Mouse (Mus musculus): ENCODE measurements around the gene Scly. TPM values are rescaled to one million over a fixed set of nuclear protein-coding genes. Genes with fewer than 3 reads are reported as not detected.
A peak's percentile ranks its signal among the peaks of the same experiment; 100 is the strongest.

The Scly gene
- 10.9 and 12.9 TPM in 2 replicates for total RNA-seq (2015)
- 15.3 and 16.8 TPM in 2 replicates for total RNA-seq (2017)

DNA sequence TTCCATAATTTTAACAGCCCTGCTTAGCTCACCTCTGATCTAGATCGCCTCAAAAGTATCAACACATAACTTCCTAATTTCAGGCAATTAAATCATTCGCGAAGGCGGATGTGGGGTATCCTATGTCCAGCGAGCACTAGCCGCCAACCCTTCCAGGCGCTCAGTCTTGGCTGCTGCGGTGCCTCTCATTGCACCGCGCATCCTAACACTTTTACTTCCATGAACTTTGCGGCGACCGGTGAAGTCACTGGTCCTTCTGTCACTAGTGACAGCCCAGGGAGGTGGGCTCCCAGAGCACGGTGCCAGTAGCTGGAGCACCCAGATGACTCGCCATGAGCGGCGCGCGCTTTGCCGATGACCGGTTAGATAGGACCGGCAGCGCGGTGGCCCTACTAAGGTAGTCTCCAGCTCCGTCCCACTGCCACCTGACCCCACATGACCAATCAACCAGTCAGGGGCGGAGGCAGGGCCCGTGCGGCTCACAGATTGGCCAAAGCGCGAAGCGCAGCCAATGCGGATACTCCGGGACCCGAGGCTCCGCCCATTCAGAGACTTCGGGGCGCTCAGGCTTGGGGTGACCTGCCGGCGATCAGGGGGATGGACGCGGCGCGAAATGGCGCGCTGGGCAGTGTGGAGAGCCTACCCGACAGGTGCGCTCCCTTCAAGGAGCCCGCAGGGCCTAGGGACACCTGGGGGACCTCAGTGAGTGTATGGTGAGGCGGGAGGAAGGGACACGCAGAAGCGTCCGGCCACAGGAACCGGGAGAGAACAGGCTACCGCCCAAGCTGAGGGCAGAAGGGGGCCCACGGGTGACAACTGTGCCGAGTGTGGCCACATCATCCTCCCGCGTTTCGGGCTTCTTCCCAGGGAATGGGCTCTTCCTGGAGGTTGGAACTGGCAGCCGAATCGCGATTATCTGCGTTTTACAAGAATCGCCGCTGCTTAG lies at the start of gene Scly:
Scly (plus strand) TSS at position 540 of the 946 bp plus-strand sequence.
- peak; percentile 97 for ATAC-seq (ENCODE audit: poor library complexity, severe bottlenecking)

DNA sequence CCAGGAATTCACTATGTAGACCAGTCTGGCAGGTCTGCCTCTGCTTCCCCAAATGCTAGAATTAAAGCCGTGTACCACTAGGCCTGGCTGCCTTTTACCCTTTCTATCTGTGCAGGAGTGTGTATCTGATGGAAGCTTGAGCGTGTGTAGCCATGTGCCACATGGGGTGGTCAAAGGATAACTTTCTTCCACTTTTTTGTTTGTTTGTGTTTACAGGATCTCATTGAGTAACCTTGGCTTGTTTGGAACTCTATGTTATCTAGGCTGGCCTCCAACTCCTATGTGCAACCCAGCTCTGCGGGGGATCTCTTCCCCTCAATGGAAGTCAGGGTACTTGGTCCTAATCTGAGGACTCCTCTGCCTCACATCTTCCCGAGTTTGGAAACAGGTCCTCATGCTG lies 49.2 kb upstream of the Scly start:
- no peak for ATAC-seq (ENCODE audit: poor library complexity, severe bottlenecking)

DNA sequence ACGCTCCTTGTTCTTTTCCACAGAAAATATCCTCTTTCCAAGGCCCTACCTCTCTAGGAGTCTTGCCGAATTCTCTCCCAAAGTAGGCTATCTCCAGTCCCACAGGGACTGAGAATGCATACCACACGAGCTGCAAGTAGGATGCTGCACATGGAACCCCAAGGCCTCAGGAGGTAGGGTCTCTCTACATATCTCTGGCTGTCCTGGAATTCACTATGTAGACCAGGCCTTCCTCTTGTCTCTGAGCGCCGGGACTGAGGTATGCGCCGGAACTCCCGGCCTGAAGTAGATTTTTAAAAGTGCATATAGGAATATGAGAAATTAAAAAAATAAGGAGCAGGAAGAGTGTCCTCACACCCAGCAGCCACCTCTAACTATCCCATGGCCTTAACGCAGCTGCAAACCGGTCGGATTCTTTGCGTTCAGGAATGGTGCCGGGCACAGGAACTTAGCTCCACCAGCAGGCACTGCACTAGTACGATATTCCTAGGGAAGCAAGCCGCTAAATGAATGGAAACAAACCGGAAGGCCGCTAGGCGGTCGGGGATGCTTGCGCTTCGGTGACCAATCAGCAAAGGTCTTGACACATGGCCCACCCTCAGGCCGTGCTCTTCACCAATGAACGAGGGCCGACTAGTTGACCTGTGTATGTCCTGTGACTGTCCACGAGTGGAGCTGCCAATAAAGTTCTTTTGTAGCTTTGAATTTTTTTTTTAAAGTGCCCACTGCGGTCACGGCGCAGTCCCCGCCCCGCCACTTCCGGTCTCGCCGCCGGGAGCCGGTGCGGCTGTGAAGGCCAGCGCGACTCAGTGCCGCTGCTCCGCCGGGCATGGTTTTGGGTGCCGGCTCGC lies 48.3 kb upstream of the Scly start, which contains the start of gene Ube2f:
Ube2f (plus strand) TSS at position 741 of the 851 bp plus-strand sequence.
- ATAC-seq (ENCODE audit: poor library complexity, severe bottlenecking): peak; percentile 94

DNA sequence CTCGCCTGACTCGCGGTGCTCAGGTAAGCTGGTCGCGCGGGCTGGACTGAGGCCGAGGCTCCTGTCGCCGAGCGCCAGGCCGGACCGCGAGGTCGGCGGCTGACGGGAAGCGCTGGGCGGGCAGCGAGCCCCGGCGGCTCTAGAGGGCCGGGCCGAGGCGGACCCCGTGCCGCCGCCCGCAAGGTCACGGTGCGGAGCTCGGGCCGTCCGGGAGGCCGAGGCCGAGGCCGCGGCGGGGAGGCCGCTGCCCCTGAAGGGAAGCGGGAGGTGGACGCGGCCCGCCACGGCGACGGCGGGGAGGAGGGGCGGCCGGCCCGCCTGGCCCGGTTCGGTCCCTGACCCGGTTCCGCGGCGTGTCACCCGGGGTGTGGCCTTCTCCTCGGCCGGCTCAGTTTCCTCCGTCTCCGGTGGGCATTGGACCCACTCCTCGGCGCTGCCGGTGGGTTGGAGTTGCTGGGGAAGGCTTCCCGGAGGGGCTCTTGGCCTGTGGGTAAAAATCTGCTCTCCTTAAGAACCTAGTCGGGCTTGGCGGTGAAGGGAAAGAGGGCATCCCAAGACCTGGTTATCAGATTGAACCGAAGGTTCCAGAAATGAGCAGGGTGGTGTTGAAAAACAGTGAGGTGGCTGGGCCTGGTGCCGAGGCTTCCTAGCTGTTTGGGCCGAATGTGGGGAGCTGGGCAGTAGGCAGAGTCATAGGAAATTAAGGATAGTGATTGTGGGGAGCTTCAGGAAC lies 47.6 kb upstream of the Scly start:
- no peak for ATAC-seq (ENCODE audit: poor library complexity, severe bottlenecking)

DNA sequence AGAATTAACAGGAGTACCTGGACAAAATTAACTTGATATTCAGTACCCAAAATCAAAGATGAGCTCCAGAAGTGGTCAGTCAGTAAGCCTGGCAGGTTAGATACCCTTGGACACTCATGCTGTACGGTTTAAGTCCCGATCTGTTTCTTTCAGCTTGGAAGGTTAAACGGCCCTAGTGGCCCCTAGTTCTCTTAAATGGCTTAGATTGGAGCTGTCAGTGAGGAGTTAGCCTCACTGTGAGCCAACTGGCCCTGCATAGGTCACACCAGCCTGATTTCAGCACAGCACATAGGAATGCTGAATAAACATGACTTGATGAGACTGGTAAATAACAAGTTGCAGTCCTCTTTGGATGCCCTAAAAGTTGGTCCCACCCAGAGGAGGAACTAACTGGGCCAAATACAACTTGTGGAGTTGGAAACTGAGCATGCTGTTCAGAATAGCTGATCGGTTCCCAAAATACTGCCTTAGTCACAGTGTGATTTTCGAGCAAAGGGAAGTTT lies 46.9 kb upstream of the Scly start:
- ATAC-seq (ENCODE audit: poor library complexity, severe bottlenecking): peak; percentile 25

DNA sequence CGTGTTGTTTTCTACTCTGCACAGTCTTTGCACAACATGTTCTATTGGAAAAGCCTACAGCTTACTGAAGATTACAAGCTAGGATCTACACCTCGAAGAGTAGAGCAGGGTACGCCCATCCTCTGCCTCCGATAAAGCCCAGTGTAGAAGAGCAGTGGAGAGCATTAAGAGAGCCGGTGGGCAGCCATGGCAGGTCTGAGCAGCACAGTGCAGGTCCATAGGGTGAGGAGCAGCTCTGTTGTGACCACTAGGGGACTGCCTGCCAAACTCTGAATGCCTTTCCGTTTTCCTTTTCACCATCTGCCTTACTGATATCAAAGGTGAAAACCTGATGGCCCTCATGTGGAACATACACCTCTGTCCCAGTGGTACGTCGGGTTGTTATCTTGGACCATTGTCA lies 46.2 kb upstream of the Scly start:
- peak; percentile 41 for ATAC-seq (ENCODE audit: poor library complexity, severe bottlenecking)

DNA sequence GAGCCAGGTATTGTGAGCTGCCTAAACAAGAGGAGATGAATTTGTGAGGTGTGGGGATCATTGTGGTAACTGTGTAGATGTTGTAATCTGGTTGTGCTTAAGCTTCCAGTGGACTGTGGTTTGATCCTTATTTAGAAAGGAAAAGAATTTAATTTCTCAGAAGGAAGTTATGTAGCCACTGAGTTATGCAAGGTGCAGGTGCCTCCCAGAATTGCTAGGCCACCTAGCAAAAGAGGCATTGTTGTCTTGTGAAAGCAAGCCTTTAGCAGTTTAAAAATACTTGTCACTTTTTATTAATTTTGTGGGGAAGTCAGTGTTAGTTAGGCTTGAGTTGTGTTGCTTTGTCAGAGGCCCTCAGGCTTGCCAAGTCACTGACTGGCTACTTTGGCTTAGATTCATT lies 40.2 kb upstream of the Scly start:
- ATAC-seq (ENCODE audit: poor library complexity, severe bottlenecking): peak; percentile 78

DNA sequence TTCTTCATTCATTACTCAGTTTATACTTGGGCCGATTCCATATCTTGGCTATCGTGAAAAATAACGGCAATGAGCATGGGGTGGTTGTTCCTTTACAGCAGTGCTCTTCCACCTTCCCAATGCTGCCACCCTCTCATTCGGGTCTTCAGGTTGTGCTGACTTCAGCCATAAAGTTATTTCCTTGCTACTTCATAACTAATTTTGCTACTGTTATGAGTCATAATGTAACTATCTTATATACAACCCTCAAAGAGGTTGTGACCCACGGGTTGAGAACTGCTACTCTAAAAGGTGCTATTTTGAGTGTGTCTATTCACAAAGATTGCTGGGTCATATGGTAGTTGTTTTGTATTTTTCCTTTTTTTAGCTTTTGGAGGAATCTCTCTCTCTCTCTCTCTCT lies 38.3 kb upstream of the Scly start:
- ATAC-seq (ENCODE audit: poor library complexity, severe bottlenecking): no peak

DNA sequence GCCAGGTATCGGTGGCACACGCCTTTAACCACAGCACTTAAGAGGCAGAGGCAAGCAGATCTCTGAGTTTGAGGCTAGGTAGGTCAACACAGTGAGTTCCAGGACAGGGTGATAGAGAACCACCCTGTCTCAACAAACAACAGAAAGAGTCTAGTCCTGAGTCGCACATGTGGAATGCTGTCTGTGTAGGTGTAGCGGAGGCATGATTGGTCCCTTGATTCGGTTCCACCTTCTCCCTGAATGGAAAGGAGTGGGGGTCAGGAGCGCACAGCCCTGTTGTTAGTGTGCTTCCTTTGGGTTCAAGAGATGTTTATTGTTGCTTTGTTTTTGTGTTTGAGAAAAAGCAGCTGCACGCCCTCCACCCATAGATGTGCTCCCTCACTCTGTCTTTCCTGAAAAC lies 35.6 kb upstream of the Scly start:
- ATAC-seq (ENCODE audit: poor library complexity, severe bottlenecking): no peak

DNA sequence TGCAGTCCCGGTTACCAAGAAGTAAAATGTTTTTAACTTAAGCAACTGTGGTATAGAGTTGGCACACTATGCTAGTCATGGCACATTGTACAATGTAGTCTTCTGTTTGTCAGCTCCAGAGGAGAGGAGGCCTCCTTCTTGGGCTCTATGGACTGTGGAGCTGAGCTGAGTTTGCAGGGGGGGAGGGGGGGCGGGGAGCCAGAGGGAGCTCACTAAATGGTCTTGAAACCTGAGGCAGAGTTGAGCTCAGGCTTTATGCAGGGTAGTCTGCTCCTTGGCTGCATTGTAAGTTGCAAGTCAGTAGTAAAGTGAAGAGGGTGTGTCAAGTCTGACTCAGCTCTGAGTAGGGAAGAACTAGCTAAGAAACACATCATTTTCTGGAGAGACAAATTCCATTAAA lies 25.9 kb upstream of the Scly start:
- ATAC-seq (ENCODE audit: poor library complexity, severe bottlenecking): no peak

DNA sequence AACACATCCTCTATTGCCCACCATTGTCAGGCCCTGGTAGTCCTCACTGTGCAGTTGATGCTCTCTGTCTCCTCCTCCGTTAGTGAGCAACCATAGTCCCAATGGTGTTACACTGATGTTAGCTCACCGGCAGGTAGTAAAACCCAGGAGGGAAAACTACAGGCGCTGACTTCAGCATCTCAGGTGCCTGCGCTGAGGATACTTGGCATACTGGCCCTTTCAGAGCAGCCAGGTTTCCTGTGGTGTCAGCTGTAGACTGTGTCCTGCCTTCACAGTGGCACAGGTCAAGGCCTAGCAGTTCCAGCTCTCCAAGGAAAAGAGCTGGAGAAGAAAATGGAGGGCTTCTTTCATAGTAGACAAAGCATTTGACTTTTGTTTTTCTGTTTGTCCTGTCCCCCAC lies 21.6 kb upstream of the Scly start:
- ATAC-seq (ENCODE audit: poor library complexity, severe bottlenecking): no peak

DNA sequence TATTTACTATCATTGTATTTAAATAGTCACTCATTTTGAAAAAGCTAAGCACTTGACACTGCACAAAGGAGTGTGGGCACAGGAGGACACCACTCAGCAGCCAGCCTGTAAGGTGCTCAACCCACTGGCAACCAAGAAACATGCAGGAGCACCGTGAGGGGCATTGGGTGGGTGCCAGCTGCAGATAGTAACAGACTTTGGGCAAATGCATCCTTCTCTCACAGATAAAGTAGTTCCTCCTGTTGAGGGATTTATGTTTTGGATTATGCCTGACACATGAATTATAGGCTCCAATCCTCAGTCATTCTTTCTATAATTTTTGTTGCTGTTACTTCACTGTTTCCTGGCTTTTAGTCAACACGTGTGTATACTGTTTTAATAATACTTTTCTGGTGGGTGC lies 20.7 kb upstream of the Scly start:
- no peak for ATAC-seq (ENCODE audit: poor library complexity, severe bottlenecking)

DNA sequence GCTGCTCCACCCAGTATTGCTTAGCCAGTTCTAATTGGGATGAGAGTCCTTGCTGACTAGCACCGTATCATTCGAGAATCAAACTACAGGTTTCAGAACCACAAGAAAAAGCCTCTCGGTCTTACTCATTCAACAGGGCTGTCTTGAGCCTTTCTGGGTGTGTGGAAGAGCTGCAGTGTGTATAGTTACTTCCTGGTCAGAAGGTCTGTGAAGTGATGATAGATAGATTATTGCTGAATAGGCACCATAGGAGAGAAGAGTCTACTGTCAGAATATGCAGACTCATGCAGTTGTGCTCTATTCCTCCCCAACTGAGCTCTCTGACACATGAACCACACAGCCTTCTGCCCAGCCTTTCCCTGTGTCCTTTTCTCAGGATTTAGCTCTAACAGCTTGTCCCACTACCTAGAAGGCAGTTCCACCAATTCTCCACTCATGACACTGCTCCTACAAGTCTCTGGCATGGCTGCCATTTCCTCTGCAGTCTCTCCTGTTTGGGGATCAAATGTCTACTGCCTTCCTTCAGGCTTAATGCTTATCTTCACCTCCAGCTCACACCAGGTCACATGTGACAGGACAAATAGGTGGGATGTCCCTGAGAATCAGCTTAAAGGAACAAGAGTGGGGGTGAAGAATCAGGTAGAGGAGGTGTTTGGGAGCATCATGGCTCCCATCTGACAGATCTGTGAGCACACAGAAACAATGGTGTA lies 19.6 kb upstream of the Scly start:
- no peak for ATAC-seq (ENCODE audit: poor library complexity, severe bottlenecking)

DNA sequence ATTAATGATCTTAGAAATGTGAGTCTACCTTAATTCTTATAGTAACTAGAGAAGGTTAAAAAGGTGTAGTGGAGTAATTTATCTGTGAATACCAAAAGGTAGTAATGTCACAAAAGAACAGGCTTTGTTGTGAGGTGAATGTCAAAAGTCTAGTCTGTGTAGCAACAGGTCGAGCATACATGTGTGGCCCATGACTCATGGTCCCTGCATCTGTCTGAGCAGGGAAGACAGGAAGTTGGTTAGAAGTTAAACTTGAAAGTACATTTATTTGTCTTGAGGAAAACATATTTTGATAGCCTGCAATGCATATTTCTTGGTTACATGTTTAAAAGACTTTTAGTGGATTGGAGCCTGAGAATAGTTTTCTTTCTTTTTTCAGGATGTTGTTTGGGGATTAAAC lies 19.0 kb upstream of the Scly start:
- no peak for ATAC-seq (ENCODE audit: poor library complexity, severe bottlenecking)

DNA sequence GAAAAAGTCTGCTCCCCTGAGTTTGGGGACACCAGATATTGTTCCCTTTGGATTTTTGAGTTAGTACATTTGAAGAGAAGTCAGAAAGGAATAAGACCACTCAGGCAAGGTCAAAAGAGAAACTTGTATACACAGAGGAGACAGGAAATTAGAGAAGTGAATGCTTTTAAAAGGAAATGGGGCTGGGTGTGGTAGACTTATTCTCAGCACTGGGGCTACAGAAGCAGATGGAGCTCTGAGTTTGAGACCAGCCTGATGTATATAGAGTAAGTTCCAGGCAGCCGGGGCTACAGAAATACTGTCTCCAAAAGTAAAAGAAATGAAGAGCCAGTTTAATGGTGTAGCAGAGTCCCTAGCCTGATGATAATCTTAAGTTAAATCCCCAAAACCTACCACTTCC lies 15.6 kb upstream of the Scly start:
- peak; percentile 62 for ATAC-seq (ENCODE audit: poor library complexity, severe bottlenecking)

DNA sequence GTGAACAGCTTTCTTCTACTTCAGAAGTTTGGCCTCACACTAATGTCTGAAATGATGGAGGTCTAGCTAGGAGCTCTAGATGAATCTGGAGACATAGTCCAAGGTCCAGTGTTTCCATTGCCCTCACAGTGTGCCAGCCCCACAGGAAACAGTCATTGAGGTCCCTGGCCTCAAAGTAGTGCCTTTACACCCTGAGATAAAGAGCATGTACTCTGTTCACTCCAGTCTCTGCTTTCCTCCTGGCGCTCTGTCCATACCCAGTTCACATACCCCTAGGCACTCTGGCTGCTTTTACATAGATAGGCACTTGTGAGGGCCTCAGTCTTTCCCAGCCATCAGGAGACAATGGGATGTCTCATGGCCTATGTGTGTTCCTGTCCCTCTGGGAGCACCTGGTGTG lies 8.8 kb upstream of the Scly start:
- no peak for ATAC-seq (ENCODE audit: poor library complexity, severe bottlenecking)

DNA sequence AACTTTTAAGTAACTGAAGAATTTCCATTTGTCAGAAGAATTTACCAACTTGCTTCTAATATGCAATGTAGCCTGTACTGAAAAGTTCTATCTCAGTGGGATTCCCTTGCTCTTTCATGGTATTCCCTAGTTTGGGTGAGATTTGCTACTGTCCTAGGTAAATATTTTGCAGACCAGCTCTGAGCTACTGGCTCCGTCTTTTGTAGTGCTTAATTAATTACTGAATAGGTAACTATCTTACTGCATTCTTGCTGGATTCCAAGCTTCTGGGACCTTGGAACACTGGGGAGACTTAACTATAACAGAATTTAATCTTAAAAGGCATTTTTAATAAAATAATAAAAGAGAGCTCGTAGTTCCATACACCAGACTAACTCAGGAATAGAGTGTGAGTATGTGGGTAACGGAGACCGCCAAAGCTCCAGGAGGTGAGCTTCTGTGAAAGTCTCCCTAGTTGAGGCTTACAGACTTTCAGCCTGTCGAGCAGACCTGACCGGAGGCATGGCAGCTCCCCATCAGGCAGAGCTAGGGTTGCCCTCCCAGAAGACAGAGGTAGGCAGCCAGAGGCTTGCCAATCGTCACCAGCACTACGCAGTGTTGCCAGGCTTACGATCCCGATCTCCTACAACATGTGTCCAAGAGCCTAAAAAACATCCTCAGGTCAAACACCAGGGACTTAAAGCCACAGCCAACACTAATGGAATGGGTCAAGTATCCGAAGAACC lies 5.9 kb upstream of the Scly start:
- ATAC-seq (ENCODE audit: poor library complexity, severe bottlenecking): no peak

DNA sequence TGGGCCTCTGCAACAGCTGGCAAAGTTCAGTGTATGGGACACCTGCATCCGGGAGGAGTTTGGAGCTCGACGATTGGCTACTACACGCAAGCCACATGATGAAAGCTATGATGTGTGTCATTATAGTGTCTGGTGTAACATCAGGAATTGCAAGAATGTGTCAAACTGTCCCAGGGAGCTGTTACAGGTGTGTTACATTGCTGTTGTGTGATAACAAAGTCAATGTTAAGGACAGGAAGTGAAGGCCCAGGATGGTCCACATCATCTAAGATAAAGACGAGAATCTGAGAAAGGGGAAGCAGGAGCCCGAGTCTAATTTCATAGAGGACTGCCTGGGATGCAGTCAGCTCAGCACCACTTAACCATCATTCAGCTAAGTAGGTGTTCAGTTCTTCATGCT lies 2.6 kb upstream of the Scly start:
- no peak for ATAC-seq (ENCODE audit: poor library complexity, severe bottlenecking)

DNA sequence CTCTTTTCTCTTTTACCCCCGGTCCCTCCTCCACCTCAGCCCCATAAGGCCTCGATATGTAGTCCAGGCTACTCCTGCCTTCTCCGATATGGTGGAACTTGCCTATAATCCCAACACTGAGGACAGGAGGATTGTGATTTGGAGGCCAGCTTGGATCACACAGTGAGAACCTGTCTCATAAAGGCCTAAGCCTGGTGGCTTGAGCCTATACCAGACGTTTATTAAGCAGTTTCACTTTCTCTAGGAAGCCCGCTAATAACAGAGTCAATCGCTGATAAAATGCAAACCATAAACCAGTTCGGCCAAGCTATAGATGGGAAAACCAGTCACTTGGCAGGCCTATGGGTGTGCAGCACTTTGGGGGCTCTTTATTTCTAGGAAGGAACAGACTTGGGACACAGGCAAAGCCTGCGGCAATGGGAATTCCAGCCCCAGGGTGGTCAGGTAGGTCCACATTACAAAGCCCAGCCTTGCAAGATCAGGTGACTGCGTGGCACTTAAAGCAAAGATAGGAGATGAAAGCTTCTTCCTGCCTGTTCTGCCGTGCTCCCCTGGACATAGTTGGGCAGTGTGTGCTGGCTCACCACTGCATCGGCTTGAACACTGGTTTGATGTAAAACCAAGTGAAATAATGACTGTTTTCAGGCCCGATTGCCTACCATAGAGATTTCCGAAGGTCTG lies 1.0 kb downstream of the Scly start:
- no peak for ATAC-seq (ENCODE audit: poor library complexity, severe bottlenecking)
